Mouse (Mus musculus) gastrocnemius, postnatal 14 days (tissue): ENCODE results near the gene Kdm5b. TPM values are rescaled to one million over a fixed set of nuclear protein-coding genes. Genes with fewer than 3 reads are reported as not detected.
A peak's percentile ranks its signal among the peaks of the same experiment; 100 is the strongest.
"Not testable (repeated sequence)": the region's sequence is repeated elsewhere in the genome, so short reads cannot be mapped to it uniquely, and the experiment has no call there.

Experiments
- DNase-seq: peaks from one replicate; pipeline ENCODE4 v3.0.0; 2021; ENCODE audit warnings: mixed read lengths
- intact Hi-C: fragments of 180-260 bp; cut with DNase I; formaldehyde crosslinking; loops from one replicate; pipeline ENCODE4 v1.15.1; 2025; ENCODE audit warnings: low total_unique reads
- long read RNA-seq, 2 experiments: library from polyadenylated mRNA; stranded (forward); transcript quantifications; one replicate each; pipeline ENCODE4 v2.0.0; 2021
- total RNA-seq, 2 experiments: library from RNA; stranded (reverse); gene quantifications; 2 replicates each; pipeline ENCODE4 v1.2.3; 2021

Gene Kdm5b
- total RNA-seq = 10 to 100 TPM; 16.6 to 17.0 TPM
- long read RNA-seq, experiment 1, partial matches to known transcripts = 4 of 5 reads
- long read RNA-seq, experiment 1, other reads (novel, unspliced or antisense) = 1 of 5 reads
- long read RNA-seq, experiment 2, full-length matches to known transcripts = 3 of 7 reads
- long read RNA-seq, experiment 2, partial matches to known transcripts = 4 of 7 reads
- long read RNA-seq, experiment 2, other reads (novel, unspliced or antisense) = 0 of 7 reads

- intact Hi-C loops = no loop called here
Observed at GRCm38 (mm10) chr1:134559976-134560375, at the start of gene Kdm5b. TSS of gene Kdm5b (plus strand) at chr1:134560171.

GRCm38 (mm10) chr1:134512183-134512582 lies 47.8 kb upstream of the Kdm5b start:
- intact Hi-C loops = no loop called here
- DNase-seq = no peak

More at GRCm38 (mm10) chr1:134559976-134560375, at the start of gene Kdm5b:
- peak; percentile 86 for DNase-seq

- intact Hi-C loops = no loop called here
- no peak for DNase-seq
Observed at GRCm38 (mm10) chr1:134512584-134512983, 47.4 kb upstream of the Kdm5b start.

- intact Hi-C loops = no loop called here
- DNase-seq = peak; percentile 29
Observed at GRCm38 (mm10) chr1:134513312-134513860, 46.6 kb upstream of the Kdm5b start.

- no peak for DNase-seq
- intact Hi-C loops = no loop called here
Observed at GRCm38 (mm10) chr1:134513876-134514590, 45.9 kb upstream of the Kdm5b start.

- DNase-seq = no peak
- intact Hi-C loops = no loop called here
Observed at GRCm38 (mm10) chr1:134515891-134516290, 44.1 kb upstream of the Kdm5b start.

GRCm38 (mm10) chr1:134516491-134517198 lies 43.3 kb upstream of the Kdm5b start:
- intact Hi-C loops = no loop called here
- no peak for DNase-seq

- intact Hi-C loops = not testable (repeated sequence)
Observed at GRCm38 (mm10) chr1:134517841-134518240, 42.1 kb upstream of the Kdm5b start.

GRCm38 (mm10) chr1:134518677-134519076 lies 41.3 kb upstream of the Kdm5b start:
- intact Hi-C loops = no loop called here
- peak; percentile 84 for DNase-seq

More at GRCm38 (mm10) chr1:134517841-134518240, 42.1 kb upstream of the Kdm5b start:
- DNase-seq = not testable (repeated sequence)

- intact Hi-C loops, DNase-seq: not testable (repeated sequence)
Observed at GRCm38 (mm10) chr1:134519201-134519600, 40.8 kb upstream of the Kdm5b start.

- intact Hi-C loops = no loop called here
- no peak for DNase-seq
Observed at GRCm38 (mm10) chr1:134520001-134520721, 39.8 kb upstream of the Kdm5b start.

GRCm38 (mm10) chr1:134521163-134521562 lies 38.8 kb upstream of the Kdm5b start:
- DNase-seq = no peak
- intact Hi-C loops = no loop called here

- intact Hi-C loops = no loop called here
- DNase-seq = no peak
Observed at GRCm38 (mm10) chr1:134522325-134522724, 37.6 kb upstream of the Kdm5b start.

GRCm38 (mm10) chr1:134524424-134524823 lies 35.5 kb upstream of the Kdm5b start:
- intact Hi-C loops = no loop called here
- no peak for DNase-seq

- intact Hi-C loops = loop anchor here (5.0 kb wide), 1 partner anchor 72 kb away; no protein-coding TSS in a partner anchor
- DNase-seq = no peak
Observed at GRCm38 (mm10) chr1:134525015-134525414, 35.0 kb upstream of the Kdm5b start.

GRCm38 (mm10) chr1:134526752-134527151 lies 33.2 kb upstream of the Kdm5b start:
- intact Hi-C loops = loop anchor here (5.0 kb wide), 1 partner anchor 71 kb away; no protein-coding TSS in a partner anchor
- no peak for DNase-seq

- no peak for DNase-seq
- intact Hi-C loops = no loop called here
Observed at GRCm38 (mm10) chr1:134530618-134531017, 29.4 kb upstream of the Kdm5b start.

GRCm38 (mm10) chr1:134533710-134534109 lies 26.3 kb upstream of the Kdm5b start:
- DNase-seq, intact Hi-C loops: not testable (repeated sequence)

GRCm38 (mm10) chr1:134535054-134535453 lies 24.9 kb upstream of the Kdm5b start:
- no peak for DNase-seq
- intact Hi-C loops = no loop called here
